Mouse (Mus musculus) C2C12 (cell line): ENCODE data around the gene Irs3. TPM values are rescaled to one million over a fixed set of nuclear protein-coding genes. Genes with fewer than 3 reads are reported as not detected.
"Not testable (repeated sequence)": the region's sequence is repeated elsewhere in the genome, so short reads cannot be mapped to it uniquely, and the experiment has no call there.

Experiments
- H3K27me3 ChIP-seq: one replicate; pipeline ENCODE4 v1.6.1; 2011; ENCODE audit not compliant: control insufficient read depth, insufficient read depth, insufficient read length
- H3K36me3 ChIP-seq: one replicate; pipeline ENCODE4 v1.6.1; 2011; ENCODE audit not compliant: control insufficient read depth, insufficient read depth
- H3K4me3 ChIP-seq: one replicate; pipeline ENCODE4 v1.5.1; 2011; ENCODE audit warnings: mild to moderate bottlenecking, control low read depth; ENCODE audit not compliant: poor library complexity, insufficient read depth, severe bottlenecking
- H3K79me2 ChIP-seq: one replicate; pipeline ENCODE4 v1.6.1; 2011; ENCODE audit not compliant: control insufficient read depth, insufficient read depth
- H3K79me3 ChIP-seq: one replicate; pipeline ENCODE4 v1.6.1; 2011; ENCODE audit warnings: low read depth, control low read depth
- H3ac ChIP-seq: one replicate; pipeline ENCODE3; 2011; ENCODE audit warnings: low read depth; ENCODE audit not compliant: control insufficient read depth, insufficient read length
- CEBPB ChIP-seq: IDR thresholded peaks from one replicate; pipeline ENCODE4 v1.6.1; 2011; ENCODE audit warnings: low read depth, mild to moderate bottlenecking, control low read depth, moderate library complexity
- CTCF ChIP-seq: IDR thresholded peaks from one replicate; pipeline ENCODE4 v1.5.1; 2011; ENCODE audit not compliant: control insufficient read depth, insufficient read depth, insufficient read length
- FOSL1 ChIP-seq: IDR thresholded peaks from one replicate; pipeline ENCODE4 v1.8.0; 2011; ENCODE audit warnings: mild to moderate bottlenecking, low read length; ENCODE audit not compliant: poor library complexity, insufficient read depth, severe bottlenecking
- MAX ChIP-seq: IDR thresholded peaks from one replicate; pipeline ENCODE4 v1.6.1; 2011; ENCODE audit warnings: mild to moderate bottlenecking, control low read depth
- MYOD1 ChIP-seq: IDR thresholded peaks from one replicate; pipeline ENCODE4 v1.6.1; 2011; ENCODE audit warnings: low read depth; ENCODE audit not compliant: control insufficient read depth, insufficient read length
- MYOG ChIP-seq: IDR thresholded peaks from one replicate; pipeline ENCODE4 v1.6.1; 2011; ENCODE audit not compliant: control insufficient read depth, insufficient read length; ENCODE audit errors: extremely low read depth
- USF1 ChIP-seq: IDR thresholded peaks from one replicate; pipeline ENCODE4 v1.6.1; 2011; ENCODE audit warnings: low read depth, mild to moderate bottlenecking, control low read depth, moderate library complexity
- polyA plus RNA-seq: library from polyadenylated mRNA; unstranded; fragments of >200 nt; fragmentation: generic; extraction: Trizol; gene quantifications from one replicate; pipeline ENCODE4 v1.2.1, GENCODE M21; 2012; ENCODE audit warnings: missing spikeins

Gene Irs3
- polyA plus RNA-seq, 1 experiment, result 0.05 TPM

- Histone ChIP-seq H3K27me3 (no peaks in the 10 kb centered on the region), H3K79me2 (peaks cover under 1% of the 10 kb centered on the region), H3K4me3 (no peak overlapping the region), H3K79me3 (no peaks in the 10 kb centered on the region), H3ac (no peak overlapping the region), H3K36me3 (no peaks in the 10 kb centered on the region)
- TF ChIP-seq MYOD1, result no peak
- no peak for TF ChIP-seq MAX
- no peak for TF ChIP-seq USF1
- TF ChIP-seq FOSL1, result no peak
- no peak for TF ChIP-seq MYOG
- TF ChIP-seq CEBPB, result no peak
- no peak for TF ChIP-seq CTCF
Measured at GRCm38 (mm10) chr5:137623937-137624530, 21.5 kb downstream of the Irs3 start.

- Histone ChIP-seq H3K4me3 (no peak overlapping the region), H3K36me3 (no peaks in the 10 kb centered on the region), H3K27me3 (no peaks in the 10 kb centered on the region), H3ac (no peak overlapping the region), H3K79me3 (peaks cover 4% of the 10 kb centered on the region), H3K79me2 (peaks cover 27% of the 10 kb centered on the region)
- TF ChIP-seq MYOD1 (no peak), MAX (no peak), CEBPB (no peak), MYOG (no peak), USF1 (no peak), FOSL1 (no peak), CTCF (no peak)
Measured at GRCm38 (mm10) chr5:137615347-137615746, 30.2 kb downstream of the Irs3 start.

- H3K4me3 ChIP-seq, result not testable (repeated sequence)
Measured at GRCm38 (mm10) chr5:137614921-137615320, 30.6 kb downstream of the Irs3 start.

GRCm38 (mm10) chr5:137613550-137613949 is 32.0 kb downstream of the Irs3 start, which contains the start of gene Pcolce:
Gene Pcolce (minus strand): TSS chr5:137613784.
- Histone ChIP-seq H3K36me3 (peaks cover 13% of the 10 kb centered on the region), H3ac (peak within 1 kb of the TSS; percentile 10), H3K79me3 (peaks cover 22% of the 10 kb centered on the region), H3K27me3 (no peaks in the 10 kb centered on the region), H3K4me3 (no peak within 1 kb of the TSS), H3K79me2 (peaks cover 45% of the 10 kb centered on the region)
- TF ChIP-seq CEBPB, result no peak
- no peak for TF ChIP-seq FOSL1
- no peak for TF ChIP-seq USF1
- TF ChIP-seq MAX, result no peak
- TF ChIP-seq MYOG, result no peak
- TF ChIP-seq MYOD1, result no peak
- no peak for TF ChIP-seq CTCF

More at GRCm38 (mm10) chr5:137614921-137615320, 30.6 kb downstream of the Irs3 start:
- H3K27me3 ChIP-seq, H3ac ChIP-seq, H3K79me3 ChIP-seq, H3K36me3 ChIP-seq: not testable (repeated sequence)
- peaks cover 31% of the 10 kb centered on the region for H3K79me2 ChIP-seq

- Histone ChIP-seq H3K79me3 (peaks cover 27% of the 10 kb centered on the region), H3K27me3 (no peaks in the 10 kb centered on the region), H3ac (peak overlapping the region; percentile 10), H3K4me3 (no peak overlapping the region), H3K79me2 (peaks cover 49% of the 10 kb centered on the region), H3K36me3 (peaks cover 17% of the 10 kb centered on the region)
- no peak for TF ChIP-seq USF1
- no peak for TF ChIP-seq FOSL1
Measured at GRCm38 (mm10) chr5:137613076-137613475, 32.4 kb downstream of the Irs3 start.

- Histone ChIP-seq H3K79me3 (peaks cover 37% of the 10 kb centered on the region), H3ac (peak overlapping the region; percentile 75), H3K36me3 (peaks cover 36% of the 10 kb centered on the region), H3K27me3 (no peaks in the 10 kb centered on the region), H3K79me2 (peaks cover 68% of the 10 kb centered on the region), H3K4me3 (peak overlapping the region; percentile 71)
- no peak for TF ChIP-seq MYOD1
- TF ChIP-seq MYOG, result no peak
- no peak for TF ChIP-seq USF1
- TF ChIP-seq CTCF, result no peak
- no peak for TF ChIP-seq FOSL1
- TF ChIP-seq MAX, result no peak
- TF ChIP-seq CEBPB, result no peak
Measured at GRCm38 (mm10) chr5:137611245-137611602, 34.3 kb downstream of the Irs3 start.
